Mouse (Mus musculus) E14TG2a.4 (cell line): ENCODE measurements at regions not wholly inside any gene's neighbourhood (a gene's known extent, or its start where the extent isn't known, plus 50 kb on each side); places are given as distances from the start of the nearest gene placed in this dataset.

Source experiments
- CTCF ChIP-seq: conservative IDR thresholded peaks from 2 replicates; pipeline ENCODE4 v1.5.1; 2014; ENCODE audit warnings: low read length
- NANOG ChIP-seq: IDR thresholded peaks from 2 replicates; pipeline ENCODE4 v1.6.1; 2014; ENCODE audit warnings: borderline replicate concordance, low read length, mixed read lengths
- POU5F1 ChIP-seq: IDR thresholded peaks from 2 replicates; pipeline ENCODE4 v1.6.1; 2014; ENCODE audit warnings: low read length, borderline replicate concordance

DNA sequence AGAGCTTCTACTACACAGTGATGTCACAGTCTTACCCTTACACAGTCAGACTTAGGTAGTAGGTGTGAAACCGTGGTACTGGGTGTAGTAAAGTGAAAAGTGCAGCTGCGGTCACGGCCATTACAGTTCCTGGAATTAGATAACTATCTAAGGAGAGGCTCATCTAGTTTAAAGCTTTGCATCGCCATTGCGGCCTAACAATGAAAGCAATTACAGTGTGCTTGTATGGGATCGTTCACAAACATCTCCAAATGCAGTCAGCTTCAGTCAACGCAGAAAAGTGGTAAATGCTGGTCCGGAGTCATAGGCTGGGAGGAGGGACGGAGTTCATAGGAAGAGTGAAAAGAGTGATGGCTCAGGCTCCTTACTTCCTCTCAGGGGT, 106.0 kb upstream of the Col1a2 start:
- no peak for TF ChIP-seq CTCF
- no peak for TF ChIP-seq NANOG
- no peak for TF ChIP-seq POU5F1
